Mouse (Mus musculus) brain, embryonic 18.5 days (tissue): ENCODE data around the gene Slc1a5.

Source experiments
- DNase-seq: peaks from one replicate; pipeline ENCODE4 v3.0.0-alpha.2; 2012; ENCODE audit warnings: low read depth, low spot score

The Slc1a5 gene

GRCm38 (mm10) chr7:16819794-16820193, 38.7 kb downstream of the Slc1a5 start:
- DNase-seq, result no peak

- DNase-seq, result no peak
Observed at GRCm38 (mm10) chr7:16820271-16820763, 39.2 kb downstream of the Slc1a5 start.

GRCm38 (mm10) chr7:16821091-16821490, 40.0 kb downstream of the Slc1a5 start:
- DNase-seq, result no peak

- no peak for DNase-seq
Observed at GRCm38 (mm10) chr7:16821669-16822101, 40.5 kb downstream of the Slc1a5 start.

DNA sequence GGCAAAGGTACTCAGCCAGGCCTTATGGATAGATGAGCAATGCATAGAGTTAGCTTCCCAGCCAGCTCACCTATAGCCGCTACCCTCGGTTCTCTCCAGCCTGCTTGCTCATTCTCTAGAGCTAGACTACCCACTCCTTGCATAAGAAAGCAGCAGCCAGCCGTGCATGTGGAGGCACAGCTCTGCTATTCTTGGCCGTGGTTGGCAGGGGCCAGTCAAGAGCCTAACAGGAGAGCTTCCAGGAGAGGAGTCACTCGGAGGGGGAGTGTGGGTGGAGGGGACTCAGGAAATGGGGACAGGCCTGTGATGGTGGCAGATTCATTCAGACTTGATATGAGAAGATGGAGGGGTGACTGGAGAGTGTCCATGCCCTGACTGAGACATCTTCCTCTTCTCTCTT, 42.6 kb downstream of the Slc1a5 start:
- DNase-seq, result no peak

- DNase-seq, result no peak
Observed at GRCm38 (mm10) chr7:16825785-16826184, 44.6 kb downstream of the Slc1a5 start.

DNA sequence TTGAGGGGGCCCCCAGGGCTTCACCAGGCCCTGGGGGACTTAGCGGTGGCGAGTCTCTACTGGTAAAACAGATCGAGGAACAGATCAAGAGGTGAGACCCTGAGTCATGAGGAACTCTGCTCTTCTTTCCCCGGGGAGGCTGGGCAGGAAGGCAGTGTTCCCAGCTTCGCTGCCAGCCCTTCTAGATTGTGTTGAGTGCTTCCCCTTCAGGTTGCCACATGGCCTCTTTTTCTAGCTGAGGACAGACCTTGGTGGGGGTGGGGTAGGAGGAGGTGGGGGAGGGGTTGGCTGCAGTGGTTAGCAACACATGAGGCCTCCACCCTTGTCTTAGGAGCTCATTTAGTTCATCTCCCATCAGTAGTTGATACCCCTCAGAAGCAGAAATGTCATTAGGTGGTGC, 45.4 kb downstream of the Slc1a5 start:
- DNase-seq, result no peak

- DNase-seq, result no peak
Observed at GRCm38 (mm10) chr7:16827274-16827673, 46.1 kb downstream of the Slc1a5 start.

DNA sequence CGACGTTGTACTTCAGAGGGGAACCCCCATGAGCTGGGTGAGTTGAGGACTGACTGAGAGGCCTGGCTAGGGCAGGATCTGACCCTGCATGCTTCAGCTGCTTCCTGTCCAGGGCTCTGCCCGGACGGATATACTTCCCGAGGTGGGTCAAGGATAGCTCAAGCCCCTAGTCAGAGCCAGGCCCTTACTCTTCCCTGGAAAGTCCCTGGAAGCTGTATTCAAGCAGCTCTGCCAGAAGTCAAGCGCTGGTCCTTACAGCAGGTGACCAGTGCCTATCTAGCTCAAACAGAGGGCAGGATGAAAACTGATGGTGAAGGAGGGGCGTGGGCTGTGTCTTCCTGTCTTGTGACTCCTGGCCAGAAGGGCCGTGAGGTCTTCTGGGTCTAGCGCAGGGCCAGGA, 49.3 kb downstream of the Slc1a5 start:
- no peak for DNase-seq

GRCm38 (mm10) chr7:16837916-16838803, 57.0 kb downstream of the Slc1a5 start:
- no peak for DNase-seq

DNA sequence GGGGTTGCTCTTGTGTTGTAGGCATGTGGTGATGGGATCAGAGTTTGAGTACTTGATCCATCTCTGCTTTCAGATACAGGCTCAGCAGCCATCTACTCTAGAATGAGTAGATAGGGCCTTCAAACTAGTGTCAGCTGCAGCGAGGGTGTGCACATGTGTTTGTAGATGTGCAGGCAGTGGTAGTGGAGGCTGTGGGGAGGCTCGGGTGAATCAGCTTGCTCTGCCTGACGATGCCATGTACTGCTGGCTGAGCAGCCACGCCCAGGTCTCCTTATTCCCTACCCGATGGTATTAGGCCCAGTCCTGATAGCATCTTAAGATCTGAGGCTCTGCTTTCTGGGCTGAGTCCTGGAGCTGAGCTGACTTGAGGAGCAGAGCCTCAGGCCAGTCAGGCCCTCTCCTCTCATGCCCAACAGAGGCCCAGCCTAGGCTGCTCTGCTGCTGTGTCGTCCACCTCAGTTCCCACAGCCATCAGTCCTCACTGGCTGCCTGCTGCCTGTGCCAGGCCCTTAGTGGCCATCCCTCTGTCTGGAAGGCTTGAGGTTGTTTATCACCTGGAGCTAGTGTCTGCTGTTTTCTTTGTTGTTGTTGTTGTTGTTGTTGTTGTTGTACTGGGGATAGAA, 57.8 kb downstream of the Slc1a5 start:
- DNase-seq, result no peak

DNA sequence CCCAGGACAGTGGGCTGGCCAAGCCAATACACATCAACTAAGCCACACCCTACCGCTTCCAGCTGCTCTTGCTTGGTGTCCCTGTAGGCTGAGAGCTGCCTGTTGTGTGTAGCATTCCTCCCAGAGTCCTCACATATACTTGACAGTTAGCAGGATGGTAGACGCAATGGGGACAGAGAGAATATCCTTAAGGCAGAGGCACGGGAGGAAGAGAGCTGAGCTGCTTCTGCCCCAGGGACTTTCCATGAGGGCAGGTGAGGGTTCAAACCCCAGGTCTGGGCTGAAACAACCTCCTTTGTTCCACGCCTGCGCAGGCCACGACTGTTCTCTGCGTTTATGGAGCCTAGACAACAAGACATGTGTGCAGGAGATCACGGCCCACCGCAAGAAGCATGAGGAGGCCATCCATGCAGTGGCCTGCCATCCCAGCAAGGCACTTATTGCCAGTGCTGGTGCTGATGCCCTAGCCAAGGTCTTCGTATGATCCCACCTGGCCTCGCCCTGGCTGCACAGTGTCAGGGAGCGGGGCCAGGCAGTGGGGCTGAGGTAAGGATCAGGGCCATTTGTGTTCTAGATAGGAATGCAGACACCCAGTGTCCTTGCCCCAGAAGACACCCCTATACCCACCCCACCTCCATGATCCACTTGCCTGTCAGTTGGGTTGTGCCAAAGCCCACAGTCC, 58.4 kb downstream of the Slc1a5 start:
- DNase-seq, result no peak

DNA sequence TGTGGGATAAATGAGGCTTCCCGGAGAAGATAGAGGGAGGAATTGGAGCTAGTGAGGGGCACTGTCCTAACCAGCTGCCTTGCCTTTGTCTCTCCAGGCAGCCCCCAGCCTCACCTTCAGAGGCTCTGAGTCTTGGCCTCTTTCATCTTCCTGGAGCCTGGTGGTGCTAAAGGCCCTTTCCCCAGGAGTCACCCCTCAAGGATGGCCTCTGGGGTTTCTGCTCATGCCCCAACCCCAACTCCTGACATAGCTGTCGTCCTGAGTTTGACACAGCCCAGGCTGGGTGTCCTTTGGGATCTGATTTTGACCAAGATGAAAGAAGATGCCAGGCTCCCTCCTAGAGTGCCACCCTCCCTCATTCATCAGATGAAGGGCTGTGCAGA, 59.0 kb downstream of the Slc1a5 start:
- DNase-seq, result no peak

DNA sequence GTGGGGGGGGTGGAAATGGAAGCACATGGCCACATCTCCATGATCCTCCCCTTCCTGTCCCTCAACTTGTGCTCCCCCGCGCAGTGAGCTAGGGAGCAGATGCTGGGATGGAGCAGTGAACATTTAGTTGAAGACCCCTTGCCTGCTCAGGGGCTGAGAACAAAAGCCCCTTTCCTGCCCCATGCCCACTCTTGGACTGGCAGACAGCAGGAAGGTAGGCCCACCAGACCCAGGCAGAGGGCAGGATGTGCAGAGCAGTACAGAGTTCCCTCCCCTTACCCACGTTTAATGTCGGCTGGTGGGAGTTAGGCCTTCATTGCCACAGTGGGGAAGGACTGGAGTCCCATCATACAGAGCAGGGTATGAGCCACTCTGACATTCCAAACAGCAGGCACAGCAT, 59.9 kb downstream of the Slc1a5 start:
- DNase-seq, result no peak

- DNase-seq, result no peak
Observed at GRCm38 (mm10) chr7:16841561-16842560, 60.7 kb downstream of the Slc1a5 start.

- peak; percentile 73 for DNase-seq
Observed at GRCm38 (mm10) chr7:16842645-16843063, 61.5 kb downstream of the Slc1a5 start, which contains the start of gene Prkd2. Gene Prkd2 (plus strand): TSS chr7:16842902.

GRCm38 (mm10) chr7:16843441-16844171, 62.5 kb downstream of the Slc1a5 start:
- DNase-seq, result no peak

GRCm38 (mm10) chr7:16844696-16845071, 63.5 kb downstream of the Slc1a5 start:
- no peak for DNase-seq

DNA sequence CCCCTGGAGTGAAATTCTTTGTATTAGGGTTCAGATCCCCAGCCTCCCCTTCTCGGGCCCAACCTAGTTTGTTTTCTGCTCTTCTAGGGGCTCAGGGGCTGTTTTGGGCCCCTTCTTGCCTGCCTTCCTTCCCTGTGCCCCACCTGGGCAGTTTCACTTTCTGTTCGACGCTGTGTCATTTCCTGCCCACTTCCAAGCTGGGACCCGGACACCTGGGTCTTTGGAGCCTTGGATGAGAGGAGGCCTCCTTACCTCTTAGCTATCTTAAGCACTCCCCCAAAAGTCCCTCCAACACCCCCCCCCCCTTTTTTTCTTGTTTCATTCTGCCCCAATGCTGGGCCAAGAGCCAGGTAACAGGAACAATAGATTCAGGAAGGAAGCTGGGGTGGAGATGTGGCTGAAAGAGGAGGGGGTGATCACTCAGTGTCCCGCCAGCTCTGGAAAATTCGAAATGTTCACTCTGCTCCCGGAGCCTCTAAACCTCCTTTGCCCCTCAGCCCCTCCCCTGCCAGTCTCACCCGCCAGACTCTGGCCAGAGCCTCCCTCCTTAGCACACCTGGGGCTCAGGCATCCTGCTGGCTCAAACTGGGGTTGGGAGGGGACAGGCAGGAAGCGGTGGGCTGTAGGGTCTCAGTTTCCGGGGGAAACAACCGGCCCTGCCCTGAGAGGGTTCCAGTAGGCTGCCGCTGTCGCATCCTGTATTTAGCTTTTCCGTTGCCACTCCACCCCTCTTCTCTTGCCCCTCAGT, 64.1 kb downstream of the Slc1a5 start:
- no peak for DNase-seq

GRCm38 (mm10) chr7:16845820-16846167, 64.7 kb downstream of the Slc1a5 start:
- DNase-seq, result no peak
